Mouse (Mus musculus): Measurements from ENCODE around the gene Fli1. TPM values are rescaled to one million over a fixed set of nuclear protein-coding genes. Genes with fewer than 3 reads are reported as not detected.

Gene Fli1
- polyA plus RNA-seq, 1 experiment from 2014 or later = 15.0 TPM

- Histone ChIP-seq H3K27me3 (replicated peaks; ENCODE audit: control insufficient read depth, insufficient read depth, low read length) (no peaks in the 10 kb centered on the region; the same call in 1 of the 2 replicates), H3K4me3 (ENCODE audit: low read depth, low read length) (no peak overlapping the region), H3K9ac (ENCODE audit: low read length) (no peak overlapping the region), H3K4me1 (replicated peaks; ENCODE audit: control insufficient read depth, insufficient read depth, low read length) (0 out of 2 replicates have a peak, but pooled peaks cover 3% of the 10 kb centered on the region), H3K4me2 (ENCODE audit: low read length) (no peak overlapping the region), H3K9me3 (ENCODE audit: control insufficient read depth, low read length) (no peaks in the 10 kb centered on the region), H3K36me3 (ENCODE audit: control insufficient read depth, insufficient read depth, low read length) (peaks cover 7% of the 10 kb centered on the region; the same call in 1 of the 2 replicates), H3K27ac (ENCODE audit: low read depth) (no peak overlapping the region)
- ATAC-seq (replicated peaks; ENCODE audit: low FRiP score, low TSS enrichment, low read depth) (no peak), DNase-seq (ENCODE audit: low spot score) (no peak)
- WGBS = 55% methylated on average over 1 of the region's 1 CpGs
These were observed 74.3 kb downstream of the Fli1 start for GRCm38 (mm10) chr9:32468313-32468712.

- Histone ChIP-seq H3K4me1 (replicated peaks; ENCODE audit: control insufficient read depth, insufficient read depth, low read length) (0 out of 2 replicates have a peak, but pooled peaks cover 7% of the 10 kb centered on the region), H3K4me3 (ENCODE audit: low read depth, low read length) (no peak overlapping the region), H3K27me3 (replicated peaks; ENCODE audit: control insufficient read depth, insufficient read depth, low read length) (no peaks in the 10 kb centered on the region; the same call in 1 of the 2 replicates), H3K9me3 (ENCODE audit: control insufficient read depth, low read length) (no peaks in the 10 kb centered on the region), H3K27ac (ENCODE audit: low read depth) (no peak overlapping the region), H3K9ac (ENCODE audit: low read length) (no peak overlapping the region), H3K4me2 (ENCODE audit: low read length) (no peak overlapping the region), H3K36me3 (ENCODE audit: control insufficient read depth, insufficient read depth, low read length) (peaks cover 7% of the 10 kb centered on the region; the same call in 1 of the 2 replicates)
- ATAC-seq (replicated peaks; ENCODE audit: low FRiP score, low TSS enrichment, low read depth) = no peak
- 79% methylated on average over 8 of the region's 8 CpGs for WGBS
- DNase-seq (ENCODE audit: low spot score) = no peak
These were observed 75.2 kb downstream of the Fli1 start for GRCm38 (mm10) chr9:32467443-32467842.

GRCm38 (mm10) chr9:32466861-32467260 lies 75.8 kb downstream of the Fli1 start:
- 65% methylated on average over 8 of the region's 8 CpGs for WGBS
- Histone ChIP-seq H3K4me1 (replicated peaks; ENCODE audit: control insufficient read depth, insufficient read depth, low read length) (0 out of 2 replicates have a peak, but pooled peaks cover 7% of the 10 kb centered on the region), H3K4me3 (ENCODE audit: low read depth, low read length) (no peak overlapping the region), H3K4me2 (ENCODE audit: low read length) (no peak overlapping the region), H3K27me3 (replicated peaks; ENCODE audit: control insufficient read depth, insufficient read depth, low read length) (no peaks in the 10 kb centered on the region; the same call in 1 of the 2 replicates), H3K9ac (ENCODE audit: low read length) (no peak overlapping the region), H3K9me3 (ENCODE audit: control insufficient read depth, low read length) (no peaks in the 10 kb centered on the region), H3K27ac (ENCODE audit: low read depth) (no peak overlapping the region), H3K36me3 (ENCODE audit: control insufficient read depth, insufficient read depth, low read length) (peaks cover 7% of the 10 kb centered on the region; the same call in 1 of the 2 replicates)
- ATAC-seq (replicated peaks; ENCODE audit: low FRiP score, low TSS enrichment, low read depth) (no peak), DNase-seq (ENCODE audit: low spot score) (no peak)

- Histone ChIP-seq H3K27me3 (replicated peaks; ENCODE audit: control insufficient read depth, insufficient read depth, low read length) (no peaks in the 10 kb centered on the region), H3K9ac (ENCODE audit: low read length) (no peak overlapping the region), H3K9me3 (ENCODE audit: control insufficient read depth, low read length) (no peaks in the 10 kb centered on the region), H3K4me2 (ENCODE audit: low read length) (no peak overlapping the region), H3K4me1 (replicated peaks; ENCODE audit: control insufficient read depth, insufficient read depth, low read length) (no peaks in the 10 kb centered on the region), H3K4me3 (ENCODE audit: low read depth, low read length) (no peak overlapping the region), H3K27ac (ENCODE audit: low read depth) (no peak overlapping the region), H3K36me3 (ENCODE audit: control insufficient read depth, insufficient read depth, low read length) (peaks cover 17% of the 10 kb centered on the region; the same call in 1 of the 2 replicates)
- WGBS = 76% methylated on average over 3 of the region's 3 CpGs
- ATAC-seq (replicated peaks; ENCODE audit: low FRiP score, low TSS enrichment, low read depth) (no peak), DNase-seq (ENCODE audit: low spot score) (no peak)
These were observed 86.0 kb downstream of the Fli1 start for GRCm38 (mm10) chr9:32456707-32457106.

- no peak overlapping the region for H3K27ac ChIP-seq (ENCODE audit: low read depth)
- 37% methylated on average over 7 of the region's 7 CpGs for WGBS
- H3K36me3 ChIP-seq (ENCODE audit: control insufficient read depth, insufficient read depth, low read length) = no peaks in the 10 kb centered on the region
- no peaks in the 10 kb centered on the region for H3K27me3 ChIP-seq (replicated peaks; ENCODE audit: control insufficient read depth, insufficient read depth, low read length)
- H3K9ac ChIP-seq (ENCODE audit: low read length) = no peak overlapping the region
- H3K4me3 ChIP-seq (ENCODE audit: low read depth, low read length) = no peak overlapping the region
- H3K4me1 ChIP-seq (replicated peaks; ENCODE audit: control insufficient read depth, insufficient read depth, low read length) = no peaks in the 10 kb centered on the region
- DNase-seq (ENCODE audit: low spot score) (no peak), ATAC-seq (replicated peaks; ENCODE audit: low FRiP score, low TSS enrichment, low read depth) (no peak)
- no peaks in the 10 kb centered on the region for H3K9me3 ChIP-seq (ENCODE audit: control insufficient read depth, low read length)
- no peak overlapping the region for H3K4me2 ChIP-seq (ENCODE audit: low read length)
These were observed 92.5 kb downstream of the Fli1 start for GRCm38 (mm10) chr9:32450161-32450560.

- Histone ChIP-seq H3K27ac (ENCODE audit: low read depth) (no peak overlapping the region), H3K36me3 (ENCODE audit: control insufficient read depth, insufficient read depth, low read length) (no peaks in the 10 kb centered on the region), H3K9me3 (ENCODE audit: control insufficient read depth, low read length) (no peaks in the 10 kb centered on the region), H3K4me2 (ENCODE audit: low read length) (no peak overlapping the region), H3K4me1 (replicated peaks; ENCODE audit: control insufficient read depth, insufficient read depth, low read length) (no peaks in the 10 kb centered on the region), H3K4me3 (ENCODE audit: low read depth, low read length) (no peak overlapping the region), H3K9ac (ENCODE audit: low read length) (no peak overlapping the region), H3K27me3 (replicated peaks; ENCODE audit: control insufficient read depth, insufficient read depth, low read length) (no peaks in the 10 kb centered on the region)
- WGBS = 73% methylated on average over 5 of the region's 5 CpGs
- DNase-seq (ENCODE audit: low spot score) (no peak), ATAC-seq (replicated peaks; ENCODE audit: low FRiP score, low TSS enrichment, low read depth) (no peak)
These were observed 93.9 kb downstream of the Fli1 start for GRCm38 (mm10) chr9:32448766-32449165.

GRCm38 (mm10) chr9:32445789-32446188 lies 96.9 kb downstream of the Fli1 start:
- ATAC-seq (replicated peaks; ENCODE audit: low FRiP score, low TSS enrichment, low read depth) (no peak), DNase-seq (ENCODE audit: low spot score) (no peak)
- Histone ChIP-seq H3K9ac (ENCODE audit: low read length) (no peak overlapping the region), H3K27ac (ENCODE audit: low read depth) (no peak overlapping the region), H3K36me3 (ENCODE audit: control insufficient read depth, insufficient read depth, low read length) (no peaks in the 10 kb centered on the region), H3K4me2 (ENCODE audit: low read length) (no peak overlapping the region), H3K4me1 (replicated peaks; ENCODE audit: control insufficient read depth, insufficient read depth, low read length) (no peaks in the 10 kb centered on the region), H3K9me3 (ENCODE audit: control insufficient read depth, low read length) (no peaks in the 10 kb centered on the region), H3K27me3 (replicated peaks; ENCODE audit: control insufficient read depth, insufficient read depth, low read length) (no peaks in the 10 kb centered on the region), H3K4me3 (ENCODE audit: low read depth, low read length) (no peak overlapping the region)
- WGBS = 55% methylated on average over 3 of the region's 3 CpGs

GRCm38 (mm10) chr9:32444453-32445201 lies 98.0 kb downstream of the Fli1 start:
- no peaks in the 10 kb centered on the region for H3K36me3 ChIP-seq (ENCODE audit: control insufficient read depth, insufficient read depth, low read length)
- no peak for ATAC-seq (replicated peaks; ENCODE audit: low FRiP score, low TSS enrichment, low read depth)
- no peak overlapping the region for H3K4me3 ChIP-seq (ENCODE audit: low read depth, low read length)
- H3K4me2 ChIP-seq (ENCODE audit: low read length) = no peak overlapping the region
- H3K27ac ChIP-seq (ENCODE audit: low read depth) = no peak overlapping the region
- H3K27me3 ChIP-seq (replicated peaks; ENCODE audit: control insufficient read depth, insufficient read depth, low read length) = no peaks in the 10 kb centered on the region
- H3K9me3 ChIP-seq (ENCODE audit: control insufficient read depth, low read length) = no peaks in the 10 kb centered on the region
- H3K9ac ChIP-seq (ENCODE audit: low read length) = no peak overlapping the region
- 69% methylated on average over 6 of the region's 6 CpGs for WGBS
- no peak for DNase-seq (ENCODE audit: low spot score)
- no peaks in the 10 kb centered on the region for H3K4me1 ChIP-seq (replicated peaks; ENCODE audit: control insufficient read depth, insufficient read depth, low read length)

- DNase-seq (ENCODE audit: low spot score) (no peak), ATAC-seq (replicated peaks; ENCODE audit: low FRiP score, low TSS enrichment, low read depth) (no peak)
- H3K36me3 ChIP-seq (ENCODE audit: control insufficient read depth, insufficient read depth, low read length) = no peaks in the 10 kb centered on the region
- H3K9me3 ChIP-seq (ENCODE audit: control insufficient read depth, low read length) = no peaks in the 10 kb centered on the region
- H3K27me3 ChIP-seq (replicated peaks; ENCODE audit: control insufficient read depth, insufficient read depth, low read length) = no peaks in the 10 kb centered on the region
- no peaks in the 10 kb centered on the region for H3K4me1 ChIP-seq (replicated peaks; ENCODE audit: control insufficient read depth, insufficient read depth, low read length)
- no peak overlapping the region for H3K9ac ChIP-seq (ENCODE audit: low read length)
- H3K4me3 ChIP-seq (ENCODE audit: low read depth, low read length) = no peak overlapping the region
- H3K4me2 ChIP-seq (ENCODE audit: low read length) = no peak overlapping the region
- WGBS = 69% methylated on average over 6 of the region's 6 CpGs
- no peak overlapping the region for H3K27ac ChIP-seq (ENCODE audit: low read depth)
These were observed 98.8 kb downstream of the Fli1 start for GRCm38 (mm10) chr9:32443817-32444216.

All from intestine, embryonic 14.5 days (tissue).